Mouse (Mus musculus): ENCODE data around the gene Tmem236.

Gene Tmem236

GRCm38 (mm10) chr2:14262090-14262489 lies 87.8 kb downstream of the Tmem236 start:
- no peak for DNase-seq

GRCm38 (mm10) chr2:14269160-14269559 lies 94.8 kb downstream of the Tmem236 start:
- no peak for DNase-seq

Data from kidney, adult 9 months (tissue).